10 mouse cellular contexts compared by ENCODE assay signal in the genomic region with DNA sequence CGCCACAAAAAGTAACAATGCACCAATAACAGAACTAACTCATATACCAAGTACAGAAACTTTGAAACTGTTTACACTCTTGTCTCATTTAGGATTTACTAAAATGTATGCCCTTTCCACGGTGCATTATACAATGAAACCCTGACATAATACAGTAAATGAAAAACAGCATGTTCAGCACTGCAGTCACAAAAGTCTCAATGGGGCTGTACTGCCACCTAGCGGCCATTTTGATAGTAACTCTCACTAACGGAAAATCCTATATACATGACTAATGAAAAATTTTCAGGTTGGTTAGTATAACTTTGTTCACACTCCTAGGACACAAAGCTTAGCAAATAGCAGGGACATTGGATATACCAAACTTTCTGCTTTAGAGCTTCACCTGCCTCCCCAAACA. TPM values are rescaled to one million over a fixed set of nuclear protein-coding genes. Genes with fewer than 3 reads are reported as not detected.
DNase-seq lines count a peak whose midpoint lies in the region; ATAC-seq and TF ChIP-seq lines count a peak whose summit lies in the region.
"Had no signal": no experiment of that assay in that cellular context is flagged by ENCODE, and none has a peak within 500 bp of the region (broad histone marks: within the 10 kb centered on the region; RNA-seq: fewer than 3 reads in every experiment).

No protein-coding gene starts in this region.

- ATAC-seq in intestine, embryonic 14.5 days (replicated peaks; ENCODE audit: low FRiP score, low TSS enrichment, low read depth), result no peak
- ATAC-seq in intestine, embryonic 16.5 days, result no peak
- peak; percentile 71 for ATAC-seq in megakaryocyte progenitor cell, adult 5-6 weeks (replicated peaks; ENCODE audit: poor library complexity)

- TF ChIP-seq CTCF in spleen, adult 2 months (IDR thresholded peaks at IDR 0.05; ENCODE audit: extremely low read depth, insufficient read depth, insufficient read length, insufficient replicate concordance), result peak; percentile 45; the same call in 1 of the 2 replicates

- no peaks in the 10 kb centered on the region for H3K9me3 ChIP-seq in intestine, embryonic 14.5 days (ENCODE audit: control insufficient read depth, low read length)
- no peaks in the 10 kb centered on the region for H3K9me3 ChIP-seq in intestine, embryonic 16.5 days (ENCODE audit: control insufficient read depth, low read length)
- H3K9me3 ChIP-seq: embryonic facial prominence, embryonic 13.5 days; midbrain, embryonic 12.5 days had no signal

- H3K27ac ChIP-seq in intestine, embryonic 14.5 days (ENCODE audit: low read depth), result no peak overlapping the region
- H3K27ac ChIP-seq in intestine, embryonic 16.5 days (ENCODE audit: low read length), result no peak overlapping the region
- no peak overlapping the region for H3K27ac ChIP-seq in spleen, adult 2 months (ENCODE audit: insufficient read depth, low read length)
- H3K27ac ChIP-seq: embryonic facial prominence, embryonic 13.5 days; midbrain, embryonic 12.5 days had no signal

- no peak overlapping the region for H3K4me3 ChIP-seq in intestine, embryonic 14.5 days (ENCODE audit: low read depth, low read length)
- no peak overlapping the region for H3K4me3 ChIP-seq in intestine, embryonic 16.5 days (ENCODE audit: low read length)
- H3K4me3 ChIP-seq in spleen, adult 2 months (ENCODE audit: extremely low read depth, insufficient read depth, insufficient read length), result no peak overlapping the region
- H3K4me3 ChIP-seq: embryonic facial prominence, embryonic 13.5 days; midbrain, embryonic 12.5 days had no signal

- no peaks in the 10 kb centered on the region for H3K27me3 ChIP-seq in intestine, embryonic 14.5 days (replicated peaks; ENCODE audit: control insufficient read depth, insufficient read depth, low read length)
- H3K27me3 ChIP-seq in intestine, embryonic 16.5 days (replicated peaks; ENCODE audit: control insufficient read depth, insufficient read depth, low read length), result no peaks in the 10 kb centered on the region
- H3K27me3 ChIP-seq in spleen, adult 2 months (ENCODE audit: control insufficient read depth, insufficient read depth, low read length), result no peaks in the 10 kb centered on the region; the same call in 1 of the 2 replicates
- H3K27me3 ChIP-seq: embryonic facial prominence, embryonic 13.5 days; midbrain, embryonic 12.5 days had no signal

- H3K9ac ChIP-seq in intestine, embryonic 14.5 days (ENCODE audit: low read length), result no peak overlapping the region
- H3K9ac ChIP-seq in intestine, embryonic 16.5 days (ENCODE audit: low read depth, low read length), result no peak overlapping the region
- H3K9ac ChIP-seq: embryonic facial prominence, embryonic 13.5 days; midbrain, embryonic 12.5 days had no signal

- H3K4me2 ChIP-seq in intestine, embryonic 14.5 days (ENCODE audit: low read length), result no peak overlapping the region
- H3K4me2 ChIP-seq in intestine, embryonic 16.5 days (ENCODE audit: low read depth, low read length), result no peak overlapping the region
- H3K4me2 ChIP-seq: embryonic facial prominence, embryonic 13.5 days; midbrain, embryonic 12.5 days had no signal

- no peak; the same call in 1 of the 2 replicates for TF ChIP-seq POLR2A in spleen, adult 2 months (IDR thresholded peaks at IDR 0.05; ENCODE audit: low read depth, low read length)

- H3K4me1 ChIP-seq in intestine, embryonic 14.5 days (replicated peaks; ENCODE audit: control insufficient read depth, insufficient read depth, low read length), result no peaks in the 10 kb centered on the region
- H3K4me1 ChIP-seq in intestine, embryonic 16.5 days (ENCODE audit: control insufficient read depth, insufficient read depth, low read length), result no peaks in the 10 kb centered on the region
- H3K4me1 ChIP-seq in spleen, adult 2 months (ENCODE audit: control insufficient read depth, insufficient read depth, insufficient read length), result no peaks in the 10 kb centered on the region; the same call in 1 of the 2 replicates
- H3K4me1 ChIP-seq: embryonic facial prominence, embryonic 13.5 days had no signal

- no peaks in the 10 kb centered on the region for H3K36me3 ChIP-seq in intestine, embryonic 14.5 days (ENCODE audit: control insufficient read depth, insufficient read depth, low read length)
- H3K36me3 ChIP-seq in intestine, embryonic 16.5 days (ENCODE audit: control insufficient read depth, insufficient read depth, low read length), result no peaks in the 10 kb centered on the region
- H3K36me3 ChIP-seq in spleen, adult 2 months (ENCODE audit: control insufficient read depth, insufficient read depth, low read length), result no peaks in the 10 kb centered on the region
- H3K36me3 ChIP-seq: embryonic facial prominence, embryonic 13.5 days; midbrain, embryonic 12.5 days had no signal

- WGBS in intestine, embryonic 14.5 days, result 25% methylated on average over 4 of the region's 4 CpGs
- WGBS in intestine, embryonic 16.5 days, result 25% methylated on average over 4 of the region's 4 CpGs
- WGBS in spleen, adult 2 months, result 24% methylated on average over 4 of the region's 4 CpGs

- peak; percentile 96 for DNase-seq in intestine, embryonic 14.5 days (ENCODE audit: low spot score)
- peak; percentile 61 for DNase-seq in T-cell, adult 2 months (ENCODE audit: low spot score)
- peak; percentile 44 to 76 for DNase-seq in cerebellum, postnatal 4 days (ENCODE audit: low spot score in 2 of 2)
- DNase-seq in gastrocnemius, postnatal 10 days, result peak; percentile 79
- peak; percentile 68 to 81 for DNase-seq in layer of hippocampus, postnatal 14 days (ENCODE audit: low spot score in 2 of 2)
- peak; percentile 54 to 68 for DNase-seq in spleen, adult 2 months (ENCODE audit: low read depth in 1 of 2, low spot score in 2 of 2)

RNA-seq across cellular contexts. Expression of a gene that starts 4.5 kb away (rescaled TPM):
- 20.5 and 23.2 TPM in 2 replicates for polyA plus RNA-seq in intestine, embryonic 14.5 days (2014; fragmentation: Nextera tagmentation; extraction: Ambion mirVana)
- 7.8 TPM in 2 replicates for polyA plus RNA-seq in intestine, embryonic 16.5 days (2015; fragmentation: Nextera tagmentation; extraction: Ambion mirVana)
- 1 to 10 TPM; 5.9 to 8.8 TPM for total RNA-seq in gastrocnemius, postnatal 10 days (2021)
- total RNA-seq in layer of hippocampus, postnatal 14 days (2021), result 10 to 100 TPM; 10.9 to 11.6 TPM
- total RNA-seq in megakaryocyte progenitor cell, adult 5-6 weeks (2015), result 30.8 and 45.1 TPM in 2 replicates
- total RNA-seq in megakaryocyte progenitor cell, adult 5-6 weeks (2017), result 34.3 and 56.1 TPM in 2 replicates
- polyA plus RNA-seq in spleen, adult 2 months (2012; rRNA removed), result 1.4 and 2.3 TPM in 2 replicates

RNA-seq across cellular contexts. Expression of a gene that starts 7.8 kb away (rescaled TPM):
- polyA plus RNA-seq in intestine, embryonic 14.5 days (2014; fragmentation: Nextera tagmentation; extraction: Ambion mirVana), result 25.7 and 26.1 TPM in 2 replicates
- 143 and 201 TPM in 2 replicates for polyA plus RNA-seq in intestine, embryonic 16.5 days (2015; fragmentation: Nextera tagmentation; extraction: Ambion mirVana)
- under 1 TPM; 0.66 to 0.99 TPM for total RNA-seq in gastrocnemius, postnatal 10 days (2021)
- total RNA-seq in layer of hippocampus, postnatal 14 days (2021), result 1 to 10 TPM; 2.2 to 2.6 TPM
- total RNA-seq in megakaryocyte progenitor cell, adult 5-6 weeks (2015), result 0.05 and 0.12 TPM in 2 replicates
- not detected in 2 replicates for total RNA-seq in megakaryocyte progenitor cell, adult 5-6 weeks (2017)
- polyA plus RNA-seq in spleen, adult 2 months (2012; rRNA removed), result 0.38 and 0.49 TPM in 2 replicates
